Mouse (Mus musculus): ENCODE data around the gene Naip5.
"Not testable (repeated sequence)": the region's sequence is repeated elsewhere in the genome, so short reads cannot be mapped to it uniquely, and the experiment has no call there.

DNA sequence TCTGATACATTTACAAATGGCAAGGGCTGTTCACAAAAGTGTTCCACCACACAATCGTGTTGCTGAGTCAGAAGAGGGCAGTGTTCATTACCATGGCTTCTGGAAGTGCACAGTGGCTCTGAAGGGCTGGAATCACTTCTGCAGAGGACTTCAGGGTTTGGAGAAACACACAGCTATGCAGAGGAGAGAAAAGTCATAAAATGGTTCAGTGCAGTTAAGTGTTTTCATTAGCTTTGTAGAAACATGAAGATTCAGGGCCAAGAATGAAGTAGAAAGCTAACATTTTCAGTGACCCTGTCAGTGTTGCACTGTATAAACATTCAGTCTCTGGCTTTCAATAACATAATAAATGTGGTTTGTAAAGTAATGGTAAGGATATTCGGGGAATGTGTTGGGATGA, 79.7 kb downstream of the Naip5 start:
- TF ChIP-seq CTCF (IDR thresholded peaks at IDR 0.05; ENCODE audit: control insufficient read depth, insufficient read depth, low read length); POLR2A (IDR thresholded peaks at IDR 0.05; ENCODE audit: borderline replicate concordance, control insufficient read depth, low read depth, low read length): not testable (repeated sequence)

Data from bone marrow, adult 2 months (tissue).